Mouse (Mus musculus): ENCODE data around the gene Nck1. TPM values are rescaled to one million over a fixed set of nuclear protein-coding genes. Genes with fewer than 3 reads are reported as not detected.

The Nck1 gene
- polyA plus RNA-seq, 1 experiment = 54.0 TPM

GRCm38 (mm10) chr9:100535618-100536262, 10.2 kb downstream of the Nck1 start:
- Histone ChIP-seq H3K4me3 (ENCODE audit: insufficient read depth, low read length) (no peak overlapping the region), H3K27ac (ENCODE audit: insufficient read depth, low read length) (no peak overlapping the region; the same call in 1 of the 2 replicates), H3K4me1 (ENCODE audit: control insufficient read depth, insufficient read depth, low read length) (peaks cover 2% of the 10 kb centered on the region; the same call in 1 of the 2 replicates)
- no peak for TF ChIP-seq CTCF (IDR thresholded peaks at IDR 0.05; ENCODE audit: borderline replicate concordance, insufficient read depth, low read length)
- no peak for TF ChIP-seq POLR2A (IDR thresholded peaks at IDR 0.05; ENCODE audit: low read depth, low read length)

- Histone ChIP-seq H3K27ac (ENCODE audit: insufficient read depth, low read length) (no peak overlapping the region), H3K4me3 (ENCODE audit: insufficient read depth, low read length) (no peak overlapping the region), H3K4me1 (ENCODE audit: control insufficient read depth, insufficient read depth, low read length) (peaks cover 5% of the 10 kb centered on the region; the same call in 1 of the 2 replicates)
- TF ChIP-seq POLR2A (IDR thresholded peaks at IDR 0.05; ENCODE audit: low read depth, low read length) (no peak), CTCF (IDR thresholded peaks at IDR 0.05; ENCODE audit: borderline replicate concordance, insufficient read depth, low read length) (no peak)
These were observed 11.2 kb downstream of the Nck1 start for GRCm38 (mm10) chr9:100534686-100535085.

GRCm38 (mm10) chr9:100532847-100533505, 13.0 kb downstream of the Nck1 start:
- H3K4me3 ChIP-seq (ENCODE audit: insufficient read depth, low read length) = no peak overlapping the region
- H3K27ac ChIP-seq (ENCODE audit: insufficient read depth, low read length) = no peak overlapping the region
- H3K4me1 ChIP-seq (ENCODE audit: control insufficient read depth, insufficient read depth, low read length) = peaks cover 5% of the 10 kb centered on the region; the same call in 1 of the 2 replicates
- TF ChIP-seq CTCF (IDR thresholded peaks at IDR 0.05; ENCODE audit: borderline replicate concordance, insufficient read depth, low read length) (no peak), POLR2A (IDR thresholded peaks at IDR 0.05; ENCODE audit: low read depth, low read length) (no peak)

GRCm38 (mm10) chr9:100531296-100531695, 14.6 kb downstream of the Nck1 start:
- H3K4me1 ChIP-seq (ENCODE audit: control insufficient read depth, insufficient read depth, low read length) = peaks cover 5% of the 10 kb centered on the region; the same call in 1 of the 2 replicates
- no peak overlapping the region for H3K4me3 ChIP-seq (ENCODE audit: insufficient read depth, low read length)
- H3K27ac ChIP-seq (ENCODE audit: insufficient read depth, low read length) = no peak overlapping the region
- no peak for TF ChIP-seq POLR2A (IDR thresholded peaks at IDR 0.05; ENCODE audit: low read depth, low read length)
- TF ChIP-seq CTCF (IDR thresholded peaks at IDR 0.05; ENCODE audit: borderline replicate concordance, insufficient read depth, low read length) = no peak

GRCm38 (mm10) chr9:100525225-100525624, 20.7 kb downstream of the Nck1 start:
- H3K27ac ChIP-seq (ENCODE audit: insufficient read depth, low read length) = no peak overlapping the region
- H3K4me3 ChIP-seq (ENCODE audit: insufficient read depth, low read length) = no peak overlapping the region
- H3K4me1 ChIP-seq (ENCODE audit: control insufficient read depth, insufficient read depth, low read length) = 0 out of 2 replicates have a peak, but pooled peaks cover 6% of the 10 kb centered on the region
- TF ChIP-seq CTCF (IDR thresholded peaks at IDR 0.05; ENCODE audit: borderline replicate concordance, insufficient read depth, low read length) (no peak), POLR2A (IDR thresholded peaks at IDR 0.05; ENCODE audit: low read depth, low read length) (no peak)

- no peak for TF ChIP-seq POLR2A (IDR thresholded peaks at IDR 0.05; ENCODE audit: low read depth, low read length)
- no peak for TF ChIP-seq CTCF (IDR thresholded peaks at IDR 0.05; ENCODE audit: borderline replicate concordance, insufficient read depth, low read length)
- Histone ChIP-seq H3K27ac (ENCODE audit: insufficient read depth, low read length) (no peak overlapping the region), H3K4me1 (ENCODE audit: control insufficient read depth, insufficient read depth, low read length) (0 out of 2 replicates have a peak, but pooled peaks cover 3% of the 10 kb centered on the region), H3K4me3 (ENCODE audit: insufficient read depth, low read length) (no peak overlapping the region)
These were observed 23.9 kb downstream of the Nck1 start for GRCm38 (mm10) chr9:100522029-100522428.

GRCm38 (mm10) chr9:100520586-100520985, 25.3 kb downstream of the Nck1 start:
- H3K27ac ChIP-seq (ENCODE audit: insufficient read depth, low read length) = no peak overlapping the region
- no peak overlapping the region for H3K4me3 ChIP-seq (ENCODE audit: insufficient read depth, low read length)
- no peaks in the 10 kb centered on the region for H3K4me1 ChIP-seq (ENCODE audit: control insufficient read depth, insufficient read depth, low read length)
- no peak for TF ChIP-seq CTCF (IDR thresholded peaks at IDR 0.05; ENCODE audit: borderline replicate concordance, insufficient read depth, low read length)
- TF ChIP-seq POLR2A (IDR thresholded peaks at IDR 0.05; ENCODE audit: low read depth, low read length) = no peak

GRCm38 (mm10) chr9:100520012-100520411, 25.9 kb downstream of the Nck1 start:
- Histone ChIP-seq H3K4me3 (ENCODE audit: insufficient read depth, low read length) (no peak overlapping the region), H3K27ac (ENCODE audit: insufficient read depth, low read length) (no peak overlapping the region), H3K4me1 (ENCODE audit: control insufficient read depth, insufficient read depth, low read length) (no peaks in the 10 kb centered on the region)
- TF ChIP-seq POLR2A (IDR thresholded peaks at IDR 0.05; ENCODE audit: low read depth, low read length) (no peak), CTCF (IDR thresholded peaks at IDR 0.05; ENCODE audit: borderline replicate concordance, insufficient read depth, low read length) (no peak)

GRCm38 (mm10) chr9:100507581-100507980, 38.4 kb downstream of the Nck1 start:
- no peak overlapping the region for H3K4me3 ChIP-seq (ENCODE audit: insufficient read depth, low read length)
- no peaks in the 10 kb centered on the region; the same call in 1 of the 2 replicates for H3K4me1 ChIP-seq (ENCODE audit: control insufficient read depth, insufficient read depth, low read length)
- TF ChIP-seq CTCF (IDR thresholded peaks at IDR 0.05; ENCODE audit: borderline replicate concordance, insufficient read depth, low read length) (no peak), POLR2A (IDR thresholded peaks at IDR 0.05; ENCODE audit: low read depth, low read length) (no peak)
- H3K27ac ChIP-seq (ENCODE audit: insufficient read depth, low read length) = no peak overlapping the region

GRCm38 (mm10) chr9:100506652-100507051, 39.3 kb downstream of the Nck1 start:
- TF ChIP-seq CTCF (IDR thresholded peaks at IDR 0.05; ENCODE audit: borderline replicate concordance, insufficient read depth, low read length) = no peak
- no peak for TF ChIP-seq POLR2A (IDR thresholded peaks at IDR 0.05; ENCODE audit: low read depth, low read length)
- H3K4me1 ChIP-seq (ENCODE audit: control insufficient read depth, insufficient read depth, low read length) = no peaks in the 10 kb centered on the region; the same call in 1 of the 2 replicates
- H3K4me3 ChIP-seq (ENCODE audit: insufficient read depth, low read length) = no peak overlapping the region
- peak overlapping the region; percentile 24; the same call in 1 of the 2 replicates for H3K27ac ChIP-seq (ENCODE audit: insufficient read depth, low read length)

Data from embryonic fibroblast, embryonic 13.5 days (primary cell).